9 mouse cellular contexts compared by ENCODE assay signal in the genomic region with DNA sequence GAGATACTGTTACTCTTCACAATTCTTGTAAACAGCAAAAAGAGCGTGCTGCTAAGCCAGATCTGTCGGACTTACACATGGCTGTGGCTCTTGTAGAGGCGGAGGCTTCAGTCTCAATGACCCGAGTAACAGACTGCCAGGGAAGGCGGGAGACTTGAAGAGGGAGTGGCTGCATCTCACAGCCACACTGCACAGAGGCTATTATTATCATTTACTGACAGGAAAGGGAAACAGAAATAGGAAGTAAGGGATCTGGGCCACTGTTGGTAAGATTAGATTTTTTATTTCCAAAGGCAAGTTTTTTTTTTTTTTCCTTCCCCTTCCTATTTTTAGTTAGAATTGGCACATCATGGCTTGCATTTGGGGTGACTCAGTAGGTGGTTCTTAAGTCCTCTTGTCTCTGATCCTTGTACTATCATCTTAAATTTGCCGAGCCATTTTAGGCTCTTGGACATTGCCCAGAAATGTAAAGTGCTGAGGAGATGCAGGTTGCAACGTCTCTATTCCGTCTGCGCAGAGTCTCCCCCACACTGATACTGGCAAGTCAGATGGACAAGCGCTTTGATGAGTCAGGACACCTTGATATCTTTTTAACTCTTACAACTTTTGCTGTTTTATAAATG. TPM values are rescaled to one million over a fixed set of nuclear protein-coding genes. Genes with fewer than 3 reads are reported as not detected.
DNase-seq lines count a peak whose midpoint lies in the region; ATAC-seq and TF ChIP-seq lines count a peak whose summit lies in the region.
"Had no signal": no experiment of that assay in that cellular context is flagged by ENCODE, and none has a peak within 500 bp of the region (broad histone marks: within the 10 kb centered on the region; RNA-seq: fewer than 3 reads in every experiment).

No protein-coding gene starts in this region.

- ATAC-seq in heart, postnatal 0 days (ENCODE audit: insufficient read depth, low read depth): 0 out of 2 replicates have a peak, but pooled peaks have one; percentile 53
- ATAC-seq in liver, postnatal 0 days: peak; percentile 54; the same call in 1 of the 2 replicates

- H3K4me3 ChIP-seq in MEL (ENCODE audit: control insufficient read depth in 1 of 2, insufficient read depth in 1 of 2, low read depth in 2 of 2, low read length in 2 of 2): peak overlapping the region; percentile 44 to 54
- H3K4me3 ChIP-seq in heart, postnatal 0 days (ENCODE audit: low read depth, low read length): 0 out of 2 replicates have a peak overlapping the region, but pooled peaks have one; percentile 10
- no peak overlapping the region for H3K4me3 ChIP-seq in liver, postnatal 0 days (ENCODE audit: low read depth, low read length)
- H3K4me3 ChIP-seq: embryonic facial prominence, embryonic 12.5 days had no signal

- peak in 1 of 2 experiments; percentile 67; a peak in 2 of 4 replicates for TF ChIP-seq POLR2A in MEL (IDR thresholded peaks at IDR 0.05; ENCODE audit: control insufficient read depth in 1 of 2, insufficient read depth in 1 of 2, low read depth in 1 of 2, low read length in 2 of 2, poor library complexity in 1 of 2)

- TF ChIP-seq RAD21 in MEL (IDR thresholded peaks at IDR 0.05; ENCODE audit: low read depth, low read length): no peak

- peak overlapping the region; percentile 24; the same call in 1 of the 2 replicates for H3K4me2 ChIP-seq in heart, postnatal 0 days (ENCODE audit: low read depth, low read length)
- H3K4me2 ChIP-seq in liver, postnatal 0 days (ENCODE audit: low read depth, low read length): peak overlapping the region; percentile 56
- H3K4me2 ChIP-seq: embryonic facial prominence, embryonic 12.5 days had no signal

- TF ChIP-seq EP300 in MEL (IDR thresholded peaks at IDR 0.05; ENCODE audit: low read depth in 1 of 2, low read length in 2 of 2): peak; percentile 85 to 90
- TF ChIP-seq EP300 in heart, postnatal 0 days (IDR thresholded peaks at IDR 0.05; ENCODE audit: low read depth): no peak
- no peak for TF ChIP-seq EP300 in liver, postnatal 0 days (IDR thresholded peaks at IDR 0.05; ENCODE audit: low read depth)

- H3K36me3 ChIP-seq in MEL (ENCODE audit: control insufficient read depth in 1 of 2, insufficient read depth in 2 of 2, low read length in 2 of 2): peaks cover 0 to 2% of the 10 kb centered on the region in 2 experiments; a peak in 1 of 4 replicates
- H3K36me3 ChIP-seq in heart, postnatal 0 days (replicated peaks; ENCODE audit: control insufficient read depth, insufficient read depth, low read length): no peaks in the 10 kb centered on the region
- H3K36me3 ChIP-seq in liver, postnatal 0 days (replicated peaks; ENCODE audit: insufficient read depth, low read length): no peaks in the 10 kb centered on the region
- H3K36me3 ChIP-seq: embryonic facial prominence, embryonic 12.5 days had no signal

- H3K9me3 ChIP-seq in MEL (replicated peaks; ENCODE audit: insufficient read depth, low read length): no peaks in the 10 kb centered on the region
- no peaks in the 10 kb centered on the region for H3K9me3 ChIP-seq in heart, postnatal 0 days (replicated peaks; ENCODE audit: control insufficient read depth, low read length)
- H3K9me3 ChIP-seq in liver, postnatal 0 days (ENCODE audit: low read length): no peaks in the 10 kb centered on the region
- H3K9me3 ChIP-seq: embryonic facial prominence, embryonic 12.5 days had no signal

- no peak for TF ChIP-seq CTCF in MEL (IDR thresholded peaks at IDR 0.05 in 2 of 3, conservative IDR thresholded peaks at IDR 0.05 in 1 of 3; ENCODE audit: control insufficient read depth in 1 of 3, insufficient read depth in 1 of 3, low read depth in 2 of 3, low read length in 3 of 3, poor library complexity in 1 of 3, severe bottlenecking in 1 of 3)
- TF ChIP-seq CTCF in heart, postnatal 0 days (IDR thresholded peaks at IDR 0.05; ENCODE audit: low read depth): no peak
- no peak for TF ChIP-seq CTCF in liver, postnatal 0 days (IDR thresholded peaks at IDR 0.05; ENCODE audit: low read depth)

- no peaks in the 10 kb centered on the region for H3K27me3 ChIP-seq in MEL (ENCODE audit: control insufficient read depth in 1 of 2, insufficient read depth in 2 of 2, low read length in 2 of 2)
- H3K27me3 ChIP-seq in heart, postnatal 0 days (ENCODE audit: control insufficient read depth, insufficient read depth, low read length): no peaks in the 10 kb centered on the region
- H3K27me3 ChIP-seq in liver, postnatal 0 days (ENCODE audit: insufficient read depth, low read length): no peaks in the 10 kb centered on the region
- H3K27me3 ChIP-seq: embryonic facial prominence, embryonic 12.5 days had no signal

- H3K79me2 ChIP-seq in MEL (ENCODE audit: control insufficient read depth, insufficient read depth, low read length, poor library complexity): no peaks in the 10 kb centered on the region

- H3K27ac ChIP-seq in MEL (ENCODE audit: control insufficient read depth, low read depth, low read length): peak overlapping the region; percentile 91
- no peak overlapping the region for H3K27ac ChIP-seq in heart, postnatal 0 days (ENCODE audit: low read depth)
- no peak overlapping the region for H3K27ac ChIP-seq in liver, postnatal 0 days (ENCODE audit: low read depth)
- H3K27ac ChIP-seq: embryonic facial prominence, embryonic 12.5 days had no signal

- 0 out of 4 replicates have a peak, but pooled peaks cover 0 to 5% of the 10 kb centered on the region in 2 experiments for H3K4me1 ChIP-seq in MEL (ENCODE audit: control insufficient read depth in 1 of 2, insufficient read depth in 2 of 2, low read length in 2 of 2)
- H3K4me1 ChIP-seq in heart, postnatal 0 days (ENCODE audit: control insufficient read depth, insufficient read depth): no peaks in the 10 kb centered on the region
- no peaks in the 10 kb centered on the region for H3K4me1 ChIP-seq in liver, postnatal 0 days (ENCODE audit: insufficient read depth)
- H3K4me1 ChIP-seq: embryonic facial prominence, embryonic 12.5 days had no signal

- peak overlapping the region; percentile 75 for H3K9ac ChIP-seq in MEL (ENCODE audit: control insufficient read depth, low read depth, low read length, poor library complexity, severe bottlenecking)
- H3K9ac ChIP-seq in heart, postnatal 0 days (replicated peaks; ENCODE audit: low read depth, low read length): no peak overlapping the region
- no peak overlapping the region for H3K9ac ChIP-seq in liver, postnatal 0 days (replicated peaks)
- H3K9ac ChIP-seq: embryonic facial prominence, embryonic 12.5 days had no signal

- WGBS in heart, postnatal 0 days: 24% methylated on average over 10 of the region's 10 CpGs
- WGBS in liver, postnatal 0 days (ENCODE audit: insufficient replicate concordance): 27% methylated on average over 10 of the region's 10 CpGs

- peak; percentile 17 for DNase-seq in gastrocnemius, adult 18-20 months (ENCODE audit: low spot score)
- DNase-seq in gastrocnemius, postnatal 4 days (ENCODE audit: low spot score in 2 of 2): no peak
- peak; percentile 92 for DNase-seq in MEL (ENCODE audit: low read depth, low spot score)
- peak; percentile 35 for DNase-seq in heart, postnatal 0 days (ENCODE audit: low spot score)
- DNase-seq in liver, postnatal 0 days: no peak
- DNase-seq in thymus, postnatal 0 days (ENCODE audit: low spot score): no peak
- no peak for DNase-seq in adrenal gland, postnatal 4 days (ENCODE audit: low spot score in 2 of 2)
- DNase-seq in urinary bladder, postnatal 4 days (ENCODE audit: low spot score in 2 of 2): no peak

TF ChIP-seq in MEL, 35 proteins besides CTCF, POLR2A, EP300 and RAD21 (continues in another document):
- TF ChIP-seq MAFK (IDR thresholded peaks at IDR 0.05; ENCODE audit: borderline replicate concordance, low read depth, low read length) (no peak), ETS1 (IDR thresholded peaks at IDR 0.05; ENCODE audit: low read depth, low read length) (peak; percentile 84), MAX (IDR thresholded peaks at IDR 0.05; ENCODE audit: low read length) (peak; percentile 37; the same call in 1 of the 2 replicates), ZC3H11A (IDR thresholded peaks at IDR 0.05; ENCODE audit: low read depth, low read length) (no peak), USF2 (IDR thresholded peaks at IDR 0.05; ENCODE audit: borderline replicate concordance in 1 of 2, insufficient read depth in 1 of 2, low read depth in 1 of 2, low read length in 2 of 2) (no peak), BHLHE40 (IDR thresholded peaks at IDR 0.05; ENCODE audit: borderline replicate concordance, low read depth, low read length) (0 out of 2 replicates have a peak, but pooled peaks have one; percentile 30), ZNF384 (IDR thresholded peaks at IDR 0.05; ENCODE audit: low read depth, low read length) (peak; percentile 93), RCOR1 (IDR thresholded peaks at IDR 0.05; ENCODE audit: low read depth, low read length) (peak; percentile 71), E2F4 (IDR thresholded peaks at IDR 0.05; ENCODE audit: borderline replicate concordance, low read depth, low read length) (no peak), CHD2 (IDR thresholded peaks at IDR 0.05; ENCODE audit: low read length) (no peak), TAL1 (IDR thresholded peaks at IDR 0.05; ENCODE audit: low read length) (peak; percentile 67)

RNA-seq across cellular contexts. Expression of a gene that starts 20.3 kb away (rescaled TPM):
- total RNA-seq in gastrocnemius, adult 18-20 months (2021): 10 to 100 TPM in 1 of 2 experiments, 1 to 10 TPM in 1; 9.3 to 13.3 TPM
- total RNA-seq in gastrocnemius, postnatal 4 days (2021): 10 to 100 TPM; 15.8 to 17.8 TPM
- 11.7 and 14.1 TPM in 2 replicates for total RNA-seq in MEL (2012; rRNA removed)
- 10 to 100 TPM in 1 of 2 experiments, not detected in 1; 11.5 TPM for polyA plus RNA-seq in MEL (2012; ENCODE audit: insufficient read depth in 1 of 2, insufficient read length in 2 of 2, low read depth in 1 of 2, low replicate concordance in 2 of 2, missing spikeins in 1 of 2)
- 17.9 and 26.3 TPM in 2 replicates for total RNA-seq in heart, postnatal 0 days (2014; rRNA removed; ENCODE audit: low replicate concordance)
- 5.4 TPM in 2 replicates for polyA plus RNA-seq in heart, postnatal 0 days (2015; fragmentation: Nextera tagmentation; extraction: Ambion mirVana)
- polyA plus RNA-seq in liver, postnatal 0 days (2015; fragmentation: Nextera tagmentation; extraction: Ambion mirVana): 0.45 and 0.72 TPM in 2 replicates
- 3.1 and 3.4 TPM in 2 replicates for polyA plus RNA-seq in thymus, postnatal 0 days (2015; fragmentation: Nextera tagmentation; extraction: Ambion mirVana)
- total RNA-seq in adrenal gland, postnatal 4 days (2021): 10 to 100 TPM; 35.3 to 36.0 TPM

RNA-seq across cellular contexts. Expression of a gene that starts 51.0 kb away (rescaled TPM):
- total RNA-seq in gastrocnemius, adult 18-20 months (2021): 1 to 10 TPM; 3.8 to 4.5 TPM
- 10 to 100 TPM; 18.6 to 20.0 TPM for total RNA-seq in gastrocnemius, postnatal 4 days (2021)
- 34.0 and 36.8 TPM in 2 replicates for total RNA-seq in MEL (2012; rRNA removed)
- polyA plus RNA-seq in MEL (2012; ENCODE audit: insufficient read depth in 1 of 2, insufficient read length in 2 of 2, low read depth in 1 of 2, low replicate concordance in 2 of 2, missing spikeins in 1 of 2): 10 to 100 TPM in 1 of 2 experiments, not detected in 1; 36.7 TPM
- total RNA-seq in heart, postnatal 0 days (2014; rRNA removed; ENCODE audit: low replicate concordance): 24.7 and 26.3 TPM in 2 replicates
- 20.8 and 22.1 TPM in 2 replicates for polyA plus RNA-seq in heart, postnatal 0 days (2015; fragmentation: Nextera tagmentation; extraction: Ambion mirVana)
- polyA plus RNA-seq in liver, postnatal 0 days (2015; fragmentation: Nextera tagmentation; extraction: Ambion mirVana): 13.5 and 13.7 TPM in 2 replicates
- polyA plus RNA-seq in thymus, postnatal 0 days (2015; fragmentation: Nextera tagmentation; extraction: Ambion mirVana): 53.7 and 54.1 TPM in 2 replicates
- 10 to 100 TPM; 27.1 to 30.0 TPM for total RNA-seq in adrenal gland, postnatal 4 days (2021)

Comparison
In these comparisons a context has a peak if more than half of its experiments do, and no peak if none do; other contexts are left out.
1. DNase-seq: peak in gastrocnemius, adult 18-20 months (single experiment), MEL (single experiment) and heart, postnatal 0 days (single experiment); none in gastrocnemius, postnatal 4 days (0 of 2), liver, postnatal 0 days (single experiment), thymus, postnatal 0 days (single experiment), adrenal gland, postnatal 4 days (0 of 2) and urinary bladder, postnatal 4 days (0 of 2).